Mouse (Mus musculus): ENCODE measurements around the gene Fa2h. TPM values are rescaled to one million over a fixed set of nuclear protein-coding genes. Genes with fewer than 3 reads are reported as not detected.

The Fa2h gene
- 0.28 TPM in 1 of 2 replicates, not detected in the other for polyA plus RNA-seq (2015; fragmentation: Nextera tagmentation; extraction: Ambion mirVana)

GRCm38 (mm10) chr8:111393391-111394363 lies at the start of gene Fa2h:
Gene Fa2h (minus strand): TSS chr8:111393824.
- peak within 1 kb of the TSS; percentile 66 for H3K4me3 ChIP-seq (ENCODE audit: low read depth, low read length)
- H3K4me1 ChIP-seq (ENCODE audit: control insufficient read depth, insufficient read depth, low read length) = peaks cover 6% of the 10 kb centered on the region
- peak within 1 kb of the TSS; percentile 99 for H3K4me2 ChIP-seq (ENCODE audit: low read length)
- H3K27ac ChIP-seq (ENCODE audit: low read length) = no peak within 1 kb of the TSS
- peaks cover 27% of the 10 kb centered on the region for H3K27me3 ChIP-seq (ENCODE audit: control insufficient read depth, insufficient read depth, low read depth, low read length)
- under 1% methylated on average over 62 of the region's 71 CpGs for WGBS
- peak within 1 kb of the TSS; percentile 71 for H3K9ac ChIP-seq (ENCODE audit: low read depth, low read length)
- no peaks in the 10 kb centered on the region for H3K9me3 ChIP-seq (replicated peaks; ENCODE audit: control insufficient read depth, low read length, poor library complexity, severe bottlenecking)
- no peaks in the 10 kb centered on the region for H3K36me3 ChIP-seq (ENCODE audit: control insufficient read depth, insufficient read depth, low read length)
- peak; percentile 95 for ATAC-seq

- no peaks in the 10 kb centered on the region for H3K27me3 ChIP-seq (ENCODE audit: control insufficient read depth, insufficient read depth, low read depth, low read length)
- H3K9ac ChIP-seq (ENCODE audit: low read depth, low read length) = no peak overlapping the region
- no peak overlapping the region for H3K27ac ChIP-seq (ENCODE audit: low read length)
- WGBS = 28% methylated on average over 9 of the region's 9 CpGs
- no peaks in the 10 kb centered on the region for H3K9me3 ChIP-seq (replicated peaks; ENCODE audit: control insufficient read depth, low read length, poor library complexity, severe bottlenecking)
- ATAC-seq = no peak
- no peak overlapping the region for H3K4me3 ChIP-seq (ENCODE audit: low read depth, low read length)
- no peaks in the 10 kb centered on the region for H3K4me1 ChIP-seq (ENCODE audit: control insufficient read depth, insufficient read depth, low read length)
- no peak overlapping the region for H3K4me2 ChIP-seq (ENCODE audit: low read length)
- no peaks in the 10 kb centered on the region for H3K36me3 ChIP-seq (ENCODE audit: control insufficient read depth, insufficient read depth, low read length)
Measured at GRCm38 (mm10) chr8:111439189-111439588, 45.6 kb upstream of the Fa2h start.

- Histone ChIP-seq H3K9ac (ENCODE audit: low read depth, low read length) (no peak overlapping the region), H3K4me1 (ENCODE audit: control insufficient read depth, insufficient read depth, low read length) (no peaks in the 10 kb centered on the region), H3K27ac (ENCODE audit: low read length) (no peak overlapping the region), H3K36me3 (ENCODE audit: control insufficient read depth, insufficient read depth, low read length) (no peaks in the 10 kb centered on the region), H3K9me3 (replicated peaks; ENCODE audit: control insufficient read depth, low read length, poor library complexity, severe bottlenecking) (no peaks in the 10 kb centered on the region), H3K4me2 (ENCODE audit: low read length) (no peak overlapping the region), H3K4me3 (ENCODE audit: low read depth, low read length) (no peak overlapping the region), H3K27me3 (ENCODE audit: control insufficient read depth, insufficient read depth, low read depth, low read length) (no peaks in the 10 kb centered on the region)
- 78% methylated on average over 11 of the region's 11 CpGs for WGBS
- no peak for ATAC-seq
Measured at GRCm38 (mm10) chr8:111435071-111435828, 41.6 kb upstream of the Fa2h start.

GRCm38 (mm10) chr8:111424646-111425045 lies 31.0 kb upstream of the Fa2h start:
- no peaks in the 10 kb centered on the region for H3K27me3 ChIP-seq (ENCODE audit: control insufficient read depth, insufficient read depth, low read depth, low read length)
- H3K9ac ChIP-seq (ENCODE audit: low read depth, low read length) = no peak overlapping the region
- H3K27ac ChIP-seq (ENCODE audit: low read length) = no peak overlapping the region
- H3K4me1 ChIP-seq (ENCODE audit: control insufficient read depth, insufficient read depth, low read length) = no peaks in the 10 kb centered on the region
- no peak overlapping the region for H3K4me2 ChIP-seq (ENCODE audit: low read length)
- no peaks in the 10 kb centered on the region for H3K9me3 ChIP-seq (replicated peaks; ENCODE audit: control insufficient read depth, low read length, poor library complexity, severe bottlenecking)
- 90% methylated on average over 9 of the region's 9 CpGs for WGBS
- H3K4me3 ChIP-seq (ENCODE audit: low read depth, low read length) = no peak overlapping the region
- ATAC-seq = no peak
- H3K36me3 ChIP-seq (ENCODE audit: control insufficient read depth, insufficient read depth, low read length) = no peaks in the 10 kb centered on the region

GRCm38 (mm10) chr8:111424181-111424580 lies 30.6 kb upstream of the Fa2h start:
- no peak for ATAC-seq
- no peak overlapping the region for H3K4me2 ChIP-seq (ENCODE audit: low read length)
- no peaks in the 10 kb centered on the region for H3K36me3 ChIP-seq (ENCODE audit: control insufficient read depth, insufficient read depth, low read length)
- 83% methylated on average over 11 of the region's 11 CpGs for WGBS
- H3K9me3 ChIP-seq (replicated peaks; ENCODE audit: control insufficient read depth, low read length, poor library complexity, severe bottlenecking) = no peaks in the 10 kb centered on the region
- no peak overlapping the region for H3K27ac ChIP-seq (ENCODE audit: low read length)
- H3K27me3 ChIP-seq (ENCODE audit: control insufficient read depth, insufficient read depth, low read depth, low read length) = no peaks in the 10 kb centered on the region
- H3K4me1 ChIP-seq (ENCODE audit: control insufficient read depth, insufficient read depth, low read length) = no peaks in the 10 kb centered on the region
- no peak overlapping the region for H3K9ac ChIP-seq (ENCODE audit: low read depth, low read length)
- no peak overlapping the region for H3K4me3 ChIP-seq (ENCODE audit: low read depth, low read length)

GRCm38 (mm10) chr8:111422614-111423013 lies 29.0 kb upstream of the Fa2h start:
- 87% methylated on average over 2 of the region's 2 CpGs for WGBS
- no peaks in the 10 kb centered on the region for H3K9me3 ChIP-seq (replicated peaks; ENCODE audit: control insufficient read depth, low read length, poor library complexity, severe bottlenecking)
- no peaks in the 10 kb centered on the region for H3K27me3 ChIP-seq (ENCODE audit: control insufficient read depth, insufficient read depth, low read depth, low read length)
- H3K9ac ChIP-seq (ENCODE audit: low read depth, low read length) = no peak overlapping the region
- H3K36me3 ChIP-seq (ENCODE audit: control insufficient read depth, insufficient read depth, low read length) = no peaks in the 10 kb centered on the region
- H3K27ac ChIP-seq (ENCODE audit: low read length) = no peak overlapping the region
- no peak overlapping the region for H3K4me2 ChIP-seq (ENCODE audit: low read length)
- H3K4me1 ChIP-seq (ENCODE audit: control insufficient read depth, insufficient read depth, low read length) = no peaks in the 10 kb centered on the region
- ATAC-seq = no peak
- no peak overlapping the region for H3K4me3 ChIP-seq (ENCODE audit: low read depth, low read length)

GRCm38 (mm10) chr8:111419171-111419570 lies 25.5 kb upstream of the Fa2h start:
- WGBS = 82% methylated on average over 3 of the region's 3 CpGs
- no peaks in the 10 kb centered on the region for H3K9me3 ChIP-seq (replicated peaks; ENCODE audit: control insufficient read depth, low read length, poor library complexity, severe bottlenecking)
- H3K4me2 ChIP-seq (ENCODE audit: low read length) = no peak overlapping the region
- H3K9ac ChIP-seq (ENCODE audit: low read depth, low read length) = no peak overlapping the region
- no peak for ATAC-seq
- no peaks in the 10 kb centered on the region for H3K4me1 ChIP-seq (ENCODE audit: control insufficient read depth, insufficient read depth, low read length)
- H3K4me3 ChIP-seq (ENCODE audit: low read depth, low read length) = no peak overlapping the region
- H3K36me3 ChIP-seq (ENCODE audit: control insufficient read depth, insufficient read depth, low read length) = no peaks in the 10 kb centered on the region
- H3K27me3 ChIP-seq (ENCODE audit: control insufficient read depth, insufficient read depth, low read depth, low read length) = no peaks in the 10 kb centered on the region
- no peak overlapping the region for H3K27ac ChIP-seq (ENCODE audit: low read length)

- Histone ChIP-seq H3K27me3 (ENCODE audit: control insufficient read depth, insufficient read depth, low read depth, low read length) (no peaks in the 10 kb centered on the region), H3K27ac (ENCODE audit: low read length) (no peak overlapping the region), H3K4me1 (ENCODE audit: control insufficient read depth, insufficient read depth, low read length) (no peaks in the 10 kb centered on the region), H3K36me3 (ENCODE audit: control insufficient read depth, insufficient read depth, low read length) (no peaks in the 10 kb centered on the region), H3K9me3 (replicated peaks; ENCODE audit: control insufficient read depth, low read length, poor library complexity, severe bottlenecking) (no peaks in the 10 kb centered on the region), H3K9ac (ENCODE audit: low read depth, low read length) (no peak overlapping the region), H3K4me2 (ENCODE audit: low read length) (no peak overlapping the region), H3K4me3 (ENCODE audit: low read depth, low read length) (no peak overlapping the region)
- WGBS = 31% methylated on average over 9 of the region's 9 CpGs
- no peak for ATAC-seq
Measured at GRCm38 (mm10) chr8:111418601-111419000, 25.0 kb upstream of the Fa2h start.

GRCm38 (mm10) chr8:111417222-111417621 lies 23.6 kb upstream of the Fa2h start:
- 86% methylated on average over 10 of the region's 10 CpGs for WGBS
- H3K4me2 ChIP-seq (ENCODE audit: low read length) = no peak overlapping the region

More at GRCm38 (mm10) chr8:111417222-111417621, 23.6 kb upstream of the Fa2h start:
- H3K27ac ChIP-seq (ENCODE audit: low read length) = no peak overlapping the region
- H3K9ac ChIP-seq (ENCODE audit: low read depth, low read length) = no peak overlapping the region
- no peaks in the 10 kb centered on the region for H3K4me1 ChIP-seq (ENCODE audit: control insufficient read depth, insufficient read depth, low read length)
- no peak overlapping the region for H3K4me3 ChIP-seq (ENCODE audit: low read depth, low read length)
- H3K36me3 ChIP-seq (ENCODE audit: control insufficient read depth, insufficient read depth, low read length) = no peaks in the 10 kb centered on the region
- no peak for ATAC-seq
- H3K9me3 ChIP-seq (replicated peaks; ENCODE audit: control insufficient read depth, low read length, poor library complexity, severe bottlenecking) = no peaks in the 10 kb centered on the region
- no peaks in the 10 kb centered on the region for H3K27me3 ChIP-seq (ENCODE audit: control insufficient read depth, insufficient read depth, low read depth, low read length)
